In the genomic region with DNA sequence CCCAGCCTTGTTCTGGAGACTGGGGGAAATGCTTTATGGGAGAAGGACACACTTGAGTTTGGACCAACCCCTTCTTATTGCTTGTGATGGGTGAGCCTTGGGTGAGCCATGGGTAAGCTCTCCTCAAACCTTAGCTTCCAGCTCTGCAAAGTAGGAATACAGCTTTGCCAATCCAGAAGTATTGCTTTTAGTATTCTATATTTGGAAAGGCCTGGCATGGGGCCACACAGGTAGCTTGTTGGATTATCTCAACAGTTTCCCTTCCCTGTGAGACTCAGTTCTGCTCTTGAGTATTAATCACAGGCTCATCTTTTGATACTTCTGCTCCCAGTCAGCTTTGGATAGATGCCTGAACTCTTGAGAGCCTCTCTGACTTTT, we compare ENCODE assay signal across 8 mouse cellular contexts. TPM values are rescaled to one million over a fixed set of nuclear protein-coding genes. Genes with fewer than 3 reads are reported as not detected.
A peak's percentile ranks its signal among the peaks of the same experiment; 100 is the strongest.
DNase-seq lines count a peak whose midpoint lies in the region; ATAC-seq and TF ChIP-seq lines count a peak whose summit lies in the region.

No protein-coding gene starts in this region.

- no peak for ATAC-seq in megakaryocyte, adult 5-6 weeks (ENCODE audit: poor library complexity, severe bottlenecking)
- no peak for ATAC-seq in limb, embryonic 14.5 days (ENCODE audit: low FRiP score, low read depth)
- no peak for ATAC-seq in stomach, embryonic 14.5 days (ENCODE audit: insufficient number of reproducible peaks, insufficient read depth, low FRiP score, low read depth)

- H3K27ac ChIP-seq in cerebellum, adult 2 months (ENCODE audit: insufficient read depth, low read length): no peak overlapping the region
- H3K27ac ChIP-seq in limb, embryonic 14.5 days (replicated peaks; ENCODE audit: low read depth, low read length): no peak overlapping the region
- no peak overlapping the region for H3K27ac ChIP-seq in stomach, embryonic 14.5 days (ENCODE audit: low read length)

- no peak for TF ChIP-seq CTCF in cerebellum, adult 2 months (IDR thresholded peaks at IDR 0.05; ENCODE audit: borderline replicate concordance, insufficient read depth, low read depth, low read length)

- H3K27me3 ChIP-seq in cerebellum, adult 2 months (ENCODE audit: control insufficient read depth, insufficient read depth, low read length): no peaks in the 10 kb centered on the region
- no peaks in the 10 kb centered on the region for H3K27me3 ChIP-seq in megakaryocyte, embryonic 14.5 days (replicated peaks)
- H3K27me3 ChIP-seq in limb, embryonic 14.5 days (ENCODE audit: control insufficient read depth, insufficient read depth, low read length): no peaks in the 10 kb centered on the region
- H3K27me3 ChIP-seq in stomach, embryonic 14.5 days (ENCODE audit: control insufficient read depth, insufficient read depth, low read length): no peaks in the 10 kb centered on the region

- H3K36me3 ChIP-seq in megakaryocyte, embryonic 14.5 days (replicated peaks; ENCODE audit: low read length): peaks cover 39% of the 10 kb centered on the region
- no peaks in the 10 kb centered on the region for H3K36me3 ChIP-seq in limb, embryonic 14.5 days (ENCODE audit: control insufficient read depth, insufficient read depth, low read length)
- no peaks in the 10 kb centered on the region for H3K36me3 ChIP-seq in stomach, embryonic 14.5 days (ENCODE audit: control insufficient read depth, insufficient read depth, low read length)

- H3K4me2 ChIP-seq in limb, embryonic 14.5 days (replicated peaks; ENCODE audit: low read depth, low read length, severe bottlenecking): peak overlapping the region; percentile 88
- H3K4me2 ChIP-seq in stomach, embryonic 14.5 days (replicated peaks; ENCODE audit: low read depth, low read length): peak overlapping the region; percentile 97

- no peak for TF ChIP-seq POLR2A in cerebellum, adult 2 months (IDR thresholded peaks at IDR 0.05; ENCODE audit: borderline replicate concordance, insufficient read depth, low read length)
- no peak for TF ChIP-seq POLR2A in limb, embryonic 14.5 days (IDR thresholded peaks at IDR 0.05; ENCODE audit: borderline replicate concordance, extremely low read depth, insufficient read depth, insufficient read length)

- no peaks in the 10 kb centered on the region for H3K9me3 ChIP-seq in megakaryocyte, embryonic 14.5 days
- H3K9me3 ChIP-seq in limb, embryonic 14.5 days (ENCODE audit: control insufficient read depth, low read length): no peaks in the 10 kb centered on the region
- H3K9me3 ChIP-seq in stomach, embryonic 14.5 days (ENCODE audit: control insufficient read depth, low read depth, low read length): no peaks in the 10 kb centered on the region

- H3K4me3 ChIP-seq in cerebellum, adult 2 months (replicated peaks; ENCODE audit: insufficient read depth, low read depth, low read length): no peak overlapping the region
- H3K4me3 ChIP-seq in megakaryocyte, embryonic 14.5 days (replicated peaks): peak overlapping the region; percentile 94
- H3K4me3 ChIP-seq in limb, embryonic 14.5 days (replicated peaks; ENCODE audit: low read length): peak overlapping the region; percentile 93
- peak overlapping the region; percentile 83; the same call in 1 of the 2 replicates for H3K4me3 ChIP-seq in stomach, embryonic 14.5 days (ENCODE audit: low read depth, low read length)

- peaks cover 12% of the 10 kb centered on the region for H3K4me1 ChIP-seq in cerebellum, adult 2 months (ENCODE audit: control insufficient read depth, insufficient read depth, low read length)
- H3K4me1 ChIP-seq in megakaryocyte, embryonic 14.5 days: peaks cover 91% of the 10 kb centered on the region
- H3K4me1 ChIP-seq in limb, embryonic 14.5 days (ENCODE audit: control insufficient read depth, insufficient read depth, low read length): peaks cover 28% of the 10 kb centered on the region
- peaks cover 25% of the 10 kb centered on the region for H3K4me1 ChIP-seq in stomach, embryonic 14.5 days (ENCODE audit: control insufficient read depth, insufficient read depth, low read length)

- peak overlapping the region; percentile 93 for H3K9ac ChIP-seq in limb, embryonic 14.5 days (ENCODE audit: low read depth, low read length, severe bottlenecking)
- H3K9ac ChIP-seq in stomach, embryonic 14.5 days (replicated peaks; ENCODE audit: low read depth, low read length): no peak overlapping the region; the same call in 1 of the 2 replicates

- peak; percentile 50 for DNase-seq in cerebellum, adult 9-11 months
- DNase-seq in cerebellum, adult 2 months: no peak
- DNase-seq in limb, embryonic 14.5 days (ENCODE audit: low spot score): no peak
- DNase-seq in layer of hippocampus, postnatal 25 days (ENCODE audit: extremely low spot score in 1 of 2, low spot score in 1 of 2): no peak
- DNase-seq in embryo, embryonic 10.5 days (ENCODE audit: low spot score): no peak

RNA-seq across cellular contexts. Expression of gene Bicd2, which starts 1.3 kb away (rescaled TPM):
- polyA plus RNA-seq in cerebellum, adult 2 months (2012; rRNA removed): 50.6 and 50.7 TPM in 2 replicates
- polyA plus RNA-seq in megakaryocyte, embryonic 14.5 days (2012; ENCODE audit: insufficient read depth, low replicate concordance): 21.2 and 22.5 TPM in 2 replicates
- 14.9 and 15.3 TPM in 2 replicates for total RNA-seq in megakaryocyte, adult 5-6 weeks (2015)
- total RNA-seq in megakaryocyte, adult 5-6 weeks (2017): 24.7 and 27.7 TPM in 2 replicates
- 30.5 and 30.7 TPM in 2 replicates for polyA plus RNA-seq in limb, embryonic 14.5 days (2012; rRNA removed)
- polyA plus RNA-seq in limb, embryonic 14.5 days (2014; fragmentation: Nextera tagmentation; extraction: Ambion mirVana): 30.8 and 34.1 TPM in 2 replicates
- 24.2 and 26.0 TPM in 2 replicates for polyA plus RNA-seq in stomach, embryonic 14.5 days (2014; fragmentation: Nextera tagmentation; extraction: Ambion mirVana)
- 10 to 100 TPM; 47.1 to 53.5 TPM for total RNA-seq in layer of hippocampus, postnatal 25 days (2021)

RNA-seq across cellular contexts. Expression of gene Fgd3, which starts 22.6 kb away (rescaled TPM):
- 13.7 and 13.8 TPM in 2 replicates for polyA plus RNA-seq in cerebellum, adult 2 months (2012; rRNA removed)
- polyA plus RNA-seq in megakaryocyte, embryonic 14.5 days (2012; ENCODE audit: insufficient read depth, low replicate concordance): 9.1 and 10.4 TPM in 2 replicates
- 10.7 and 12.2 TPM in 2 replicates for total RNA-seq in megakaryocyte, adult 5-6 weeks (2015)
- 26.1 and 30.9 TPM in 2 replicates for total RNA-seq in megakaryocyte, adult 5-6 weeks (2017)
- polyA plus RNA-seq in limb, embryonic 14.5 days (2012; rRNA removed): 1.1 and 1.2 TPM in 2 replicates
- 0.40 and 0.78 TPM in 2 replicates for polyA plus RNA-seq in limb, embryonic 14.5 days (2014; fragmentation: Nextera tagmentation; extraction: Ambion mirVana)
- 0.51 and 0.56 TPM in 2 replicates for polyA plus RNA-seq in stomach, embryonic 14.5 days (2014; fragmentation: Nextera tagmentation; extraction: Ambion mirVana)
- total RNA-seq in layer of hippocampus, postnatal 25 days (2021): 1 to 10 TPM; 6.2 to 7.7 TPM
